Mouse (Mus musculus): Measurements from ENCODE around the gene Kcnn4. TPM values are rescaled to one million over a fixed set of nuclear protein-coding genes. Genes with fewer than 3 reads are reported as not detected.

Kcnn4 gene
- polyA plus RNA-seq, 2 experiments = 90.2 to 113 TPM

- H3K9me3 ChIP-seq (ENCODE audit: control insufficient read depth, low read length) = no peaks in the 10 kb centered on the region
- 77% methylated on average over 7 of the region's 7 CpGs for WGBS (ENCODE audit: insufficient replicate concordance)
- H3K4me2 ChIP-seq (ENCODE audit: low read depth) = no peak overlapping the region
- no peak overlapping the region for H3K4me3 ChIP-seq (ENCODE audit: insufficient read depth in 1 of 2, low read depth in 2 of 2, low read length in 2 of 2)
- H3K4me1 ChIP-seq (replicated peaks; ENCODE audit: control insufficient read depth in 2 of 2, insufficient read depth in 2 of 2, low read length in 1 of 2) = no peaks in the 10 kb centered on the region
- H3K27ac ChIP-seq = no peak overlapping the region
- no peaks in the 10 kb centered on the region; the same call in 1 of the 2 replicates for H3K36me3 ChIP-seq (replicated peaks; ENCODE audit: control insufficient read depth, insufficient read depth, low read depth)
- no peaks in the 10 kb centered on the region for H3K27me3 ChIP-seq (ENCODE audit: control insufficient read depth, insufficient read depth, low read length)
- no peak overlapping the region for H3K9ac ChIP-seq (replicated peaks)
- TF ChIP-seq CTCF (IDR thresholded peaks at IDR 0.05; ENCODE audit: low read depth) (no peak), EP300 (IDR thresholded peaks at IDR 0.05; ENCODE audit: low read depth) (no peak)
- no peak for ATAC-seq (ENCODE audit: insufficient read depth)
- DNase-seq (ENCODE audit: low read depth in 3 of 3, low spot score in 3 of 3) = no peak
Observed at GRCm38 (mm10) chr7:24415261-24415660, 45.2 kb downstream of the Kcnn4 start.

GRCm38 (mm10) chr7:24419579-24419978, 49.5 kb downstream of the Kcnn4 start:
- Histone ChIP-seq H3K4me2 (ENCODE audit: low read depth) (no peak overlapping the region), H3K36me3 (replicated peaks; ENCODE audit: control insufficient read depth, insufficient read depth, low read depth) (peaks cover 4% of the 10 kb centered on the region), H3K9ac (replicated peaks) (no peak overlapping the region), H3K27me3 (ENCODE audit: control insufficient read depth, insufficient read depth, low read length) (no peaks in the 10 kb centered on the region), H3K4me3 (ENCODE audit: insufficient read depth in 1 of 2, low read depth in 2 of 2, low read length in 2 of 2) (no peak overlapping the region), H3K4me1 (replicated peaks; ENCODE audit: control insufficient read depth in 2 of 2, insufficient read depth in 2 of 2, low read length in 1 of 2) (no peaks in the 10 kb centered on the region), H3K27ac (no peak overlapping the region), H3K9me3 (ENCODE audit: control insufficient read depth, low read length) (no peaks in the 10 kb centered on the region)
- no peak for DNase-seq (ENCODE audit: low read depth in 3 of 3, low spot score in 3 of 3)
- TF ChIP-seq EP300 (IDR thresholded peaks at IDR 0.05; ENCODE audit: low read depth) (no peak), CTCF (IDR thresholded peaks at IDR 0.05; ENCODE audit: low read depth) (no peak)
- WGBS (ENCODE audit: insufficient replicate concordance) = 81% methylated on average over 8 of the region's 8 CpGs
- ATAC-seq (ENCODE audit: insufficient read depth) = no peak

DNA sequence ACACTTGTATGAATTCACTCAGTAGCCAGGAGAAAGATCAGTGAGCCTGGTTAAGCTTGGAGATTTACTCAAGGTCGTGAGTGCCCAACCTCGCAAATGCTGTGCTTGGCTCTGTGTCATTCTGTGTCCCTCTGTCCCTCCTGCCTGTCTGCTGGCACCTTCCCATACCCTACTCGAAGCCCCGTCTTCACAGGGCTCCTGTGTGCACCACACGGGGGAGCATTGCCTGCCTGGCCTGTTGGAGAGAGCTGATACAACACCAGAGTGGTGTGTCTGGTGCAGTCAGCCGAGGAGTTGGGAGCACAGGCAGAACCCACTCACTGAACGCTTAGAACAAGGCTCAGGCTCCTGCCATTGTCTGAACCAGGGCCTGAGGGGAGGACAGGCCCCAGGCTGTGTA, 51.6 kb downstream of the Kcnn4 start:
- H3K36me3 ChIP-seq (replicated peaks; ENCODE audit: control insufficient read depth, insufficient read depth, low read depth) = peaks cover 4% of the 10 kb centered on the region
- H3K4me2 ChIP-seq (ENCODE audit: low read depth) = no peak overlapping the region
- no peaks in the 10 kb centered on the region for H3K4me1 ChIP-seq (replicated peaks; ENCODE audit: control insufficient read depth in 2 of 2, insufficient read depth in 2 of 2, low read length in 1 of 2)
- TF ChIP-seq CTCF (IDR thresholded peaks at IDR 0.05; ENCODE audit: low read depth) = no peak
- TF ChIP-seq EP300 (IDR thresholded peaks at IDR 0.05; ENCODE audit: low read depth) = no peak
- H3K27ac ChIP-seq = no peak overlapping the region
- H3K27me3 ChIP-seq (ENCODE audit: control insufficient read depth, insufficient read depth, low read length) = no peaks in the 10 kb centered on the region
- no peak overlapping the region for H3K9ac ChIP-seq (replicated peaks)
- ATAC-seq (ENCODE audit: insufficient read depth) (no peak), DNase-seq (ENCODE audit: low read depth in 3 of 3, low spot score in 3 of 3) (no peak)
- no peaks in the 10 kb centered on the region for H3K9me3 ChIP-seq (ENCODE audit: control insufficient read depth, low read length)
- H3K4me3 ChIP-seq (ENCODE audit: insufficient read depth in 1 of 2, low read depth in 2 of 2, low read length in 2 of 2) = no peak overlapping the region
- 71% methylated on average over 7 of the region's 7 CpGs for WGBS (ENCODE audit: insufficient replicate concordance)

DNA sequence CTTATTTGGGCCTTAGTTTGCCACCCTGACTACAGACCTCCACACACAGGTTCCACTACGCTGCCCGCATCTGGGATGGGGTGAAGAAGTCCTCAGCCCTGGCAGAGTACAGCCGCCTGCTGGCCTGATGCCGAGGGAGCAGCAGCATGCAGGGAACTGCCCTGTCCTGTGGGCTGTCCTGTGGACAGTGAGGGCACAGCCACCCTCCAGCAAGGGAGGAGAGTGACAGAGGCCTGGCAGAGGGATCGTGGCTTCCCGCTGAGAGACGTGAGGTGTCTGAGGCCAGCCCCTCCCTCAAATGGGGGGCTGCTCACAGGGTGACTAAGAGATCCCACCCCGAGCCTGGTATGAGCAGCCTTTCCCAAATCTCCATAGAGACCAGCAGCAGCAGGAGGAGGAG, 52.2 kb downstream of the Kcnn4 start:
- DNase-seq (ENCODE audit: low read depth in 3 of 3, low spot score in 3 of 3) (no peak), ATAC-seq (ENCODE audit: insufficient read depth) (no peak)
- H3K36me3 ChIP-seq (replicated peaks; ENCODE audit: control insufficient read depth, insufficient read depth, low read depth) = peaks cover 4% of the 10 kb centered on the region
- no peaks in the 10 kb centered on the region for H3K4me1 ChIP-seq (replicated peaks; ENCODE audit: control insufficient read depth in 2 of 2, insufficient read depth in 2 of 2, low read length in 1 of 2)
- no peak overlapping the region for H3K4me3 ChIP-seq (ENCODE audit: insufficient read depth in 1 of 2, low read depth in 2 of 2, low read length in 2 of 2)
- WGBS (ENCODE audit: insufficient replicate concordance) = 82% methylated on average over 8 of the region's 8 CpGs
- H3K9me3 ChIP-seq (ENCODE audit: control insufficient read depth, low read length) = no peaks in the 10 kb centered on the region
- TF ChIP-seq EP300 (IDR thresholded peaks at IDR 0.05; ENCODE audit: low read depth) (no peak), CTCF (IDR thresholded peaks at IDR 0.05; ENCODE audit: low read depth) (no peak)
- H3K27me3 ChIP-seq (ENCODE audit: control insufficient read depth, insufficient read depth, low read length) = no peaks in the 10 kb centered on the region
- H3K27ac ChIP-seq = no peak overlapping the region
- no peak overlapping the region for H3K4me2 ChIP-seq (ENCODE audit: low read depth)
- H3K9ac ChIP-seq (replicated peaks) = no peak overlapping the region

- no peaks in the 10 kb centered on the region for H3K27me3 ChIP-seq (ENCODE audit: control insufficient read depth, insufficient read depth, low read length)
- no peak for TF ChIP-seq EP300 (IDR thresholded peaks at IDR 0.05; ENCODE audit: low read depth)
- no peak for TF ChIP-seq CTCF (IDR thresholded peaks at IDR 0.05; ENCODE audit: low read depth)
- WGBS (ENCODE audit: insufficient replicate concordance) = 78% methylated on average over 15 of the region's 15 CpGs
- peaks cover 4% of the 10 kb centered on the region for H3K36me3 ChIP-seq (replicated peaks; ENCODE audit: control insufficient read depth, insufficient read depth, low read depth)
- H3K4me1 ChIP-seq (replicated peaks; ENCODE audit: control insufficient read depth in 2 of 2, insufficient read depth in 2 of 2, low read length in 1 of 2) = no peaks in the 10 kb centered on the region
- DNase-seq (ENCODE audit: low read depth in 3 of 3, low spot score in 3 of 3) (no peak), ATAC-seq (ENCODE audit: insufficient read depth) (no peak)
- no peak overlapping the region for H3K4me3 ChIP-seq (ENCODE audit: insufficient read depth in 1 of 2, low read depth in 2 of 2, low read length in 2 of 2)
- no peak overlapping the region for H3K9ac ChIP-seq (replicated peaks)
- no peaks in the 10 kb centered on the region for H3K9me3 ChIP-seq (ENCODE audit: control insufficient read depth, low read length)
- H3K4me2 ChIP-seq (ENCODE audit: low read depth) = no peak overlapping the region
- no peak overlapping the region for H3K27ac ChIP-seq
Observed at GRCm38 (mm10) chr7:24423107-24423763, 53.2 kb downstream of the Kcnn4 start.

Data from liver, embryonic 14.5 days (tissue).